Mouse (Mus musculus): ENCODE results near the gene Hnrnpdl. TPM values are rescaled to one million over a fixed set of nuclear protein-coding genes. Genes with fewer than 3 reads are reported as not detected.
A peak's percentile ranks its signal among the peaks of the same experiment; 100 is the strongest.

Gene Hnrnpdl
- 14.4 and 41.0 TPM in 2 replicates for polyA plus RNA-seq (2012; rRNA removed)

DNA sequence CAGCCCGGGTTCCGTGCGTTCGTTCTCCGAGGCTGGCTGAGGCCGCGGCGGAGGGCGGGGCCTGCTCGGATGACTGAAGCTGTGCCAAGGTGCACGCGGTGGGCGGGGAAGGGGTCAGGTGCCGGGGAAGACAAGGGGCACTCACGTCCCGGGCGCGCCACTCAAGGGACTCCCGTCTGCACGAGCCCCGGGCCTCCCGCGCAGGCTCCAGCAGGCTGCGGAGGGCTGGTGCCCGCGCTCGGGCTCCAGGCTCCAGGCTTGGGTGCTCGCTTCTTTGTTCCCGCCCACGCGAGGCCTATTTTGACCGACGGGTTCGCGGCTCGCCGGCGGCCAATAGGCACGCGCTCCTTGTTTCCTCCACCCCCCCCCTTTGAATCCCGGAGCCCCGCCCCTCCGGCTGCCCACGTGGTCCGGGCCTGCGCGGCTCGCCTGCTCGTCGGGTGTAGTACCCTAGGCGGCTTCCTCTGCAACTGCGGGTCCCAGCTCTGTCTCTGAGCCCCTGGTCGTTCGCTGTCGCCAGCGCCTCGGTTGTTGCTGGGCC lies at the start of gene Hnrnpdl, which contains the start of gene Enoph1:
Gene Hnrnpdl, minus strand, starts transcription at position 63 of the 541 bp plus-strand sequence.
Gene Enoph1, plus strand, starts transcription at position 384 of the 541 bp plus-strand sequence.
- H3K27ac ChIP-seq (ENCODE audit: insufficient read depth, low read depth, low read length): peak within 1 kb of the TSS; percentile 91
- peaks cover 16% of the 10 kb centered on the region for H3K36me3 ChIP-seq (ENCODE audit: control insufficient read depth, insufficient read depth, low read length)
- peak; percentile 75; the same call in 1 of the 2 replicates for TF ChIP-seq POLR2A (IDR thresholded peaks at IDR 0.05; ENCODE audit: low read depth, low read length)
- TF ChIP-seq CTCF (IDR thresholded peaks at IDR 0.05; ENCODE audit: extremely low read depth, insufficient read length, insufficient replicate concordance, low read depth, low read length): no peak
- under 1% methylated on average over 57 of the region's 57 CpGs for WGBS
- H3K4me3 ChIP-seq (ENCODE audit: low read depth, low read length): peak within 1 kb of the TSS; percentile 91
- H3K4me1 ChIP-seq (ENCODE audit: control insufficient read depth, insufficient read depth, insufficient read length, low read length): peaks cover 18% of the 10 kb centered on the region
- no peaks in the 10 kb centered on the region for H3K27me3 ChIP-seq (ENCODE audit: control insufficient read depth, insufficient read depth, low read length)

DNA sequence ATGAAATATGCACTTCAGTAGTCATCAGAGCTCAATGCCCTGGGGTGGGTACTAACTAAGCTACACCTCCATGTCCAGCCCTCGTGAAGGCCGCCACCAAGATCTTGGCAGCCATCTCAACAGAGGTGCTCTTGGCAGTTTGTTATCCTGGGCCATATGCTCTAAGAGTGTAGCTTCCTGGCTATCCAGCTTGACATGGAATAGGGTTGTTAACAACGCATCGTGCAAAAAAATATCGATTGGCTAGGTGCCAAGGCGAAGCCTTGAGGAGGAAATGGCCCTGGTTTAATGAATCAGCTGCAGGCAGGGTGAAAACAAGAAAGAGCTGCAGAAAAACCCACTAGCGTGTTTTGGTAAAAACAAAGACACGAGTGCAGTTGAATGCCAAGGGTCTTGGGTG lies 45.6 kb upstream of the Hnrnpdl start:
- Histone ChIP-seq H3K36me3 (ENCODE audit: control insufficient read depth, insufficient read depth, low read length) (no peaks in the 10 kb centered on the region), H3K27ac (ENCODE audit: insufficient read depth, low read depth, low read length) (no peak overlapping the region), H3K4me3 (ENCODE audit: low read depth, low read length) (no peak overlapping the region), H3K4me1 (ENCODE audit: control insufficient read depth, insufficient read depth, insufficient read length, low read length) (0 out of 2 replicates have a peak, but pooled peaks cover 2% of the 10 kb centered on the region), H3K27me3 (ENCODE audit: control insufficient read depth, insufficient read depth, low read length) (no peaks in the 10 kb centered on the region)
- no peak for TF ChIP-seq CTCF (IDR thresholded peaks at IDR 0.05; ENCODE audit: extremely low read depth, insufficient read length, insufficient replicate concordance, low read depth, low read length)
- no peak for TF ChIP-seq POLR2A (IDR thresholded peaks at IDR 0.05; ENCODE audit: low read depth, low read length)
- WGBS: 19% methylated on average over 8 of the region's 8 CpGs

DNA sequence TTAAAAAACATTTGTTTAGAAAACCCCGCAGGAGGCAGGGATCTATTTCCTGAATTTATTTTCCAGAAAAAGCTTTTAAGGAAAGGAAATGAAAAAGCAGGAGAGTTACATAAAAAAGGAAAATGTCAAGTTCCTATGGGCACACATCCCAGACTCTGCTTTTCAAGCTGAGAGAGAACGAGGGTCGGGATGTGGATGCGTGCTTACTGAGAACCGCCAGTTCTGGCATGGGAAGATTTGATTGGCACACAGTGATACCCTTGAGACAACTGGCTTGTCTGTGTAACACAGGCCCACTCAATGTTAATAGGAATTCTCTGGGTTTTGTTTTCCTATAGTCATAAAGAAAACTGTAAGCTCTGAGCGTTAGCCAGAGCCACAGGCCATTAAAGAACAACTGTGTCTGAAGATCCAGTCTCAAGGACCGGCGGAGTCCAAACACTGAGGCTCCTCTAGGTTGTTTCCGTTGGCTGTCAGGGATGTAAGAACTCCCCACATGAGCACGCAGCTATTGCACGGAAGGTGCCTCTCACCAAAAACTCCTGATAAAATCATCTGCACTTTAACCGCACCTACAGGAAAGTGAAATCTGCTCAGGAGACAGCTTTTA lies 44.6 kb upstream of the Hnrnpdl start:
- no peak for TF ChIP-seq POLR2A (IDR thresholded peaks at IDR 0.05; ENCODE audit: low read depth, low read length)
- TF ChIP-seq CTCF (IDR thresholded peaks at IDR 0.05; ENCODE audit: extremely low read depth, insufficient read length, insufficient replicate concordance, low read depth, low read length): no peak
- H3K36me3 ChIP-seq (ENCODE audit: control insufficient read depth, insufficient read depth, low read length): no peaks in the 10 kb centered on the region
- H3K4me3 ChIP-seq (ENCODE audit: low read depth, low read length): no peak overlapping the region
- peaks cover 8% of the 10 kb centered on the region; the same call in 1 of the 2 replicates for H3K4me1 ChIP-seq (ENCODE audit: control insufficient read depth, insufficient read depth, insufficient read length, low read length)
- H3K27me3 ChIP-seq (ENCODE audit: control insufficient read depth, insufficient read depth, low read length): no peaks in the 10 kb centered on the region
- 76% methylated on average over 12 of the region's 12 CpGs for WGBS
- H3K27ac ChIP-seq (ENCODE audit: insufficient read depth, low read depth, low read length): no peak overlapping the region

- no peak overlapping the region for H3K4me3 ChIP-seq (ENCODE audit: low read depth, low read length)
- TF ChIP-seq POLR2A (IDR thresholded peaks at IDR 0.05; ENCODE audit: low read depth, low read length): no peak
- TF ChIP-seq CTCF (IDR thresholded peaks at IDR 0.05; ENCODE audit: extremely low read depth, insufficient read length, insufficient replicate concordance, low read depth, low read length): no peak
- no peaks in the 10 kb centered on the region for H3K27me3 ChIP-seq (ENCODE audit: control insufficient read depth, insufficient read depth, low read length)
- no peaks in the 10 kb centered on the region for H3K36me3 ChIP-seq (ENCODE audit: control insufficient read depth, insufficient read depth, low read length)
- H3K27ac ChIP-seq (ENCODE audit: insufficient read depth, low read depth, low read length): no peak overlapping the region
- peaks cover 9% of the 10 kb centered on the region; the same call in 1 of the 2 replicates for H3K4me1 ChIP-seq (ENCODE audit: control insufficient read depth, insufficient read depth, insufficient read length, low read length)
- 76% methylated on average over 4 of the region's 4 CpGs for WGBS
Measured at GRCm38 (mm10) chr5:100082006-100082405, 42.5 kb upstream of the Hnrnpdl start.

DNA sequence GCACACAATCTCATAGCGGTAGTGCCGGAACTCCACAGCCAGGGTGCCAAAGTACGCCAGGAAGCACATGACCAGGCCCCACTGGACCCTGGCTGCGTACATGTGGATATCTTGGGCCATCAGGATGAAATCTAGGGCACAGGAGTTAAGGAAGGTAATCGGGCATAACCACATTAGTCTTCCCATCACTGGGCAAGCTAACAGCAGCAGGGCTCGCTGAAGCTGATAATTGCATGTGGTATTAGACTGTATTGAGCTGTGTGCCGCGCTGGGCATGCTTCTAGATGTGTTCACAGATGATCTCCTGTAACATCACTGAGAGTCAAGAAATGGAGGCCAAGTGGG lies 40.4 kb upstream of the Hnrnpdl start:
- WGBS: 55% methylated on average over 8 of the region's 8 CpGs
- H3K4me3 ChIP-seq (ENCODE audit: low read depth, low read length): peak overlapping the region; percentile 61; the same call in 1 of the 2 replicates
- TF ChIP-seq POLR2A (IDR thresholded peaks at IDR 0.05; ENCODE audit: low read depth, low read length): no peak
- no peak for TF ChIP-seq CTCF (IDR thresholded peaks at IDR 0.05; ENCODE audit: extremely low read depth, insufficient read length, insufficient replicate concordance, low read depth, low read length)

DNA sequence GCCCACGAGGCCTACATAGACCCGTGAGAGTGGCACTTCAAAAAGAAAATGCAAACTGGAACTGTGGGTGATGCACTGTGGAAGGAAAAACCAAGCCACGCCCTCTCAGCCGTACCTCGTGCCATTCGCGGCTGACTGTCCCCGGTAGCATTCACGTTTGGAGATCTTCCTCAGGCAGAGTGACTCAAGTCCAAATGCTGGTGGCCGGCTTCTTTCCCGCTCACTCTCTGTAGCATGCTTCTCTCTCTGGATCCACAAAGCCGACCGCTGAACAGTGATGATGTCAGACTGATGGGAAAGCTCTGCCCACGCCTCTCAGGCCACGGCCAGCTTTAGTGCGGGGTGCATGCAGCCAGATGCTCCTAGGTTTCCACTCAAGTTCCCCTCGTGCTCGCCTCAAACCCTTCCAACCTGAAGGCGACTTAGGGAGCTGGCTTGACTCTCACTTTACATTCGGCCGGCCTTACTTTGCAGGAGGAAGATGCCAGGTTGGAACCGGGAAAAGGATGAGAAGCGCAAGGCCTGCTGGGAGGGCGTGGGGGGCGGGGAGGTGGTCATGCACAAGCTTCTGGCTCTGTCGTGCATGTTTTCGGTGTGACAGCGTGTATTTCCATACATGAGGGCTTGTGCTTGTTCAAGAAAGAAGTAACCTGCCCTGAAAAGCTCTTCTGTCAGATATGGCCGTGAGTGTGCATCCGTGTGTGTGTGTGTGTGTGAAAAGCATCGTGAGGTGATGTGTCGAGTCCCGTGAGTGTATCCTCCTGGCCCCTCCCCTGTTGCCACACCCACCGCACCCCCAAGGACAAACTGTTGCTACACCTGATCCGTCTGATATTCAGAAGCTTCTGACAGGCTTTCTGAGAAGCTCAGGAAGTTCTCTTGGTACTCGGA lies 39.8 kb upstream of the Hnrnpdl start:
- peak overlapping the region; percentile 61 for H3K4me3 ChIP-seq (ENCODE audit: low read depth, low read length)
- H3K4me1 ChIP-seq (ENCODE audit: control insufficient read depth, insufficient read depth, insufficient read length, low read length): peaks cover 6% of the 10 kb centered on the region; the same call in 1 of the 2 replicates
- H3K36me3 ChIP-seq (ENCODE audit: control insufficient read depth, insufficient read depth, low read length): no peaks in the 10 kb centered on the region
- no peaks in the 10 kb centered on the region for H3K27me3 ChIP-seq (ENCODE audit: control insufficient read depth, insufficient read depth, low read length)
- 21% methylated on average over 36 of the region's 36 CpGs for WGBS
- H3K27ac ChIP-seq (ENCODE audit: insufficient read depth, low read depth, low read length): no peak overlapping the region
- TF ChIP-seq POLR2A (IDR thresholded peaks at IDR 0.05; ENCODE audit: low read depth, low read length) (no peak), CTCF (IDR thresholded peaks at IDR 0.05; ENCODE audit: extremely low read depth, insufficient read length, insufficient replicate concordance, low read depth, low read length) (no peak)

More for the DNA sequence above, 40.4 kb upstream of the Hnrnpdl start:
- H3K36me3 ChIP-seq (ENCODE audit: control insufficient read depth, insufficient read depth, low read length): no peaks in the 10 kb centered on the region
- H3K27ac ChIP-seq (ENCODE audit: insufficient read depth, low read depth, low read length): no peak overlapping the region
- no peaks in the 10 kb centered on the region for H3K27me3 ChIP-seq (ENCODE audit: control insufficient read depth, insufficient read depth, low read length)
- H3K4me1 ChIP-seq (ENCODE audit: control insufficient read depth, insufficient read depth, insufficient read length, low read length): peaks cover 6% of the 10 kb centered on the region; the same call in 1 of the 2 replicates

Measured in small intestine, adult 2 months (tissue).